Mouse (Mus musculus) neural tube, embryonic 14.5 days (tissue): ENCODE measurements around the gene Car5b. TPM values are rescaled to one million over a fixed set of nuclear protein-coding genes. Genes with fewer than 3 reads are reported as not detected.

Experiments used
- ATAC-seq: fragments of 200-750 bp; cut with Nextera tagmentation; 2 replicates; pipeline ENCODE4 v1.8.0; 2017; ENCODE audit warnings: low read depth, mild to moderate bottlenecking, moderate TSS enrichment, moderate library complexity
- H3K27ac ChIP-seq: fragments of 300-500 bp; sonication (generic); 2 replicates; pipeline ENCODE4 v1.5.1; 2014; ENCODE audit warnings: low read depth, mild to moderate bottlenecking, control low read depth, low read length, moderate library complexity, mixed read lengths
- H3K27me3 ChIP-seq: fragments of 300-500 bp; sonication (generic); 2 replicates; pipeline ENCODE4 v1.6.1; 2014; ENCODE audit warnings: low read length; ENCODE audit not compliant: control insufficient read depth, insufficient read depth
- H3K36me3 ChIP-seq: fragments of 300-500 bp; sonication (generic); 2 replicates; pipeline ENCODE4 v1.6.1; 2014; ENCODE audit warnings: low read length, mixed read lengths; ENCODE audit not compliant: control insufficient read depth, insufficient read depth
- H3K4me1 ChIP-seq: fragments of 300-500 bp; sonication (generic); 2 replicates; pipeline ENCODE4 v1.6.1; 2014; ENCODE audit warnings: low read length; ENCODE audit not compliant: control insufficient read depth, insufficient read depth
- H3K4me2 ChIP-seq: fragments of 300-500 bp; sonication (generic); 2 replicates; pipeline ENCODE4 v1.6.1; 2014; ENCODE audit warnings: mild to moderate bottlenecking, low read depth, low read length, control low read depth
- H3K4me3 ChIP-seq: fragments of 300-500 bp; sonication (generic); 2 replicates; pipeline ENCODE4 v1.5.1; 2014; ENCODE audit warnings: low read depth, low read length, control low read depth, mixed read lengths
- H3K9ac ChIP-seq: fragments of 300-500 bp; sonication (generic); replicated peaks from 2 replicates; pipeline ENCODE4 v1.6.1; 2014; ENCODE audit warnings: low read depth, mild to moderate bottlenecking, control low read depth, low read length, mixed read lengths
- H3K9me3 ChIP-seq: fragments of 300-500 bp; sonication (generic); 2 replicates; pipeline ENCODE4 v1.6.1; 2016; ENCODE audit warnings: low read length; ENCODE audit not compliant: control insufficient read depth
- WGBS: fragments of 180-500 bp; shearing (Covaris S2); extraction: QIAGEN DNeasy Blood & Tissue Kit; methylation state at CpG from one replicate; pipeline ENCODE4 v1.1.7; 2014; 5-methylcytosine and 5-hydroxymethylcytosine counted together
- polyA plus RNA-seq: library from polyadenylated mRNA; unstranded; fragments of >200 nt; fragmentation: Nextera tagmentation; extraction: Ambion mirVana; gene quantifications from 2 replicates; pipeline ENCODE4 v1.2.1, GENCODE M21; 2014

Car5b gene
- polyA plus RNA-seq, 1 experiment from 2014 or later, result 0.91 TPM

GRCm38 (mm10) chrX:163987718-163988374 lies 40.0 kb downstream of the Car5b start:
- Histone ChIP-seq H3K4me2 (no peak overlapping the region), H3K9ac (no peak overlapping the region), H3K4me1 (no peaks in the 10 kb centered on the region), H3K9me3 (no peaks in the 10 kb centered on the region), H3K4me3 (no peak overlapping the region), H3K27ac (no peak overlapping the region), H3K36me3 (no peaks in the 10 kb centered on the region), H3K27me3 (no peaks in the 10 kb centered on the region)
- ATAC-seq, result no peak
- 50% methylated on average over 3 of the region's 3 CpGs for WGBS

- H3K4me1 ChIP-seq, result no peaks in the 10 kb centered on the region
- no peak overlapping the region for H3K4me2 ChIP-seq
- no peak overlapping the region for H3K27ac ChIP-seq
- H3K9ac ChIP-seq, result no peak overlapping the region
- H3K4me3 ChIP-seq, result no peak overlapping the region
- H3K36me3 ChIP-seq, result no peaks in the 10 kb centered on the region
- no peak for ATAC-seq
- H3K27me3 ChIP-seq, result no peaks in the 10 kb centered on the region
- no peaks in the 10 kb centered on the region for H3K9me3 ChIP-seq
- 63% methylated on average over 6 of the region's 6 CpGs for WGBS
Measured at GRCm38 (mm10) chrX:163982129-163982528, 45.7 kb downstream of the Car5b start.

GRCm38 (mm10) chrX:163981500-163981899 lies 46.3 kb downstream of the Car5b start:
- WGBS, result 57% methylated on average over 4 of the region's 4 CpGs
- no peak overlapping the region for H3K4me3 ChIP-seq
- no peaks in the 10 kb centered on the region for H3K36me3 ChIP-seq
- ATAC-seq, result no peak
- no peak overlapping the region for H3K27ac ChIP-seq
- H3K9ac ChIP-seq, result no peak overlapping the region
- no peak overlapping the region for H3K4me2 ChIP-seq
- H3K9me3 ChIP-seq, result no peaks in the 10 kb centered on the region
- no peaks in the 10 kb centered on the region for H3K27me3 ChIP-seq
- no peaks in the 10 kb centered on the region for H3K4me1 ChIP-seq

GRCm38 (mm10) chrX:163981092-163981491 lies 46.7 kb downstream of the Car5b start:
- no peak for ATAC-seq
- no peaks in the 10 kb centered on the region for H3K4me1 ChIP-seq
- H3K27me3 ChIP-seq, result no peaks in the 10 kb centered on the region
- no peak overlapping the region for H3K4me2 ChIP-seq
- H3K27ac ChIP-seq, result no peak overlapping the region
- no peaks in the 10 kb centered on the region for H3K9me3 ChIP-seq
- H3K36me3 ChIP-seq, result no peaks in the 10 kb centered on the region
- H3K9ac ChIP-seq, result no peak overlapping the region
- H3K4me3 ChIP-seq, result no peak overlapping the region
- WGBS, result 95% methylated on average over 1 of the region's 1 CpGs

GRCm38 (mm10) chrX:163958467-163958875 lies 69.3 kb downstream of the Car5b start, which contains the start of gene Zrsr2:
Gene Zrsr2, minus strand, starts transcription at chrX:163958661.
- no peaks in the 10 kb centered on the region for H3K4me1 ChIP-seq
- H3K27ac ChIP-seq, result peak within 1 kb of the TSS; percentile 94
- H3K27me3 ChIP-seq, result no peaks in the 10 kb centered on the region
- H3K4me3 ChIP-seq, result peak within 1 kb of the TSS; percentile 54
- ATAC-seq, result peak; percentile 98
- no peaks in the 10 kb centered on the region for H3K36me3 ChIP-seq
- 17% methylated on average over 23 of the region's 29 CpGs for WGBS
- H3K9me3 ChIP-seq, result no peaks in the 10 kb centered on the region
- H3K4me2 ChIP-seq, result peak within 1 kb of the TSS; percentile 50
- peak within 1 kb of the TSS; percentile 72 for H3K9ac ChIP-seq

GRCm38 (mm10) chrX:163957803-163958466 lies 69.9 kb downstream of the Car5b start:
- 20% methylated on average over 39 of the region's 67 CpGs for WGBS
- no peaks in the 10 kb centered on the region for H3K4me1 ChIP-seq
- H3K9ac ChIP-seq, result peak overlapping the region; percentile 72
- H3K9me3 ChIP-seq, result no peaks in the 10 kb centered on the region
- H3K27ac ChIP-seq, result peak overlapping the region; percentile 94
- H3K4me3 ChIP-seq, result peak overlapping the region; percentile 54
- peak overlapping the region; percentile 50 for H3K4me2 ChIP-seq
- peak; percentile 95 for ATAC-seq
- H3K36me3 ChIP-seq, result no peaks in the 10 kb centered on the region
- no peaks in the 10 kb centered on the region for H3K27me3 ChIP-seq

- no peaks in the 10 kb centered on the region for H3K27me3 ChIP-seq
- WGBS, result 40% methylated on average over 12 of the region's 12 CpGs
- H3K27ac ChIP-seq, result no peak overlapping the region
- peak; percentile 6; the same call in 1 of the 2 replicates for ATAC-seq
- peak overlapping the region; percentile 50 for H3K4me2 ChIP-seq
- no peaks in the 10 kb centered on the region for H3K9me3 ChIP-seq
- peak overlapping the region; percentile 54 for H3K4me3 ChIP-seq
- H3K36me3 ChIP-seq, result peaks cover 2% of the 10 kb centered on the region; the same call in 1 of the 2 replicates
- peak overlapping the region; percentile 72 for H3K9ac ChIP-seq
- H3K4me1 ChIP-seq, result no peaks in the 10 kb centered on the region
Measured at GRCm38 (mm10) chrX:163957381-163957780, 70.4 kb downstream of the Car5b start.

GRCm38 (mm10) chrX:163951618-163952017 lies 76.2 kb downstream of the Car5b start:
- Histone ChIP-seq H3K9ac (no peak overlapping the region), H3K36me3 (peaks cover 7% of the 10 kb centered on the region; the same call in 1 of the 2 replicates), H3K4me3 (no peak overlapping the region), H3K4me2 (no peak overlapping the region), H3K27ac (no peak overlapping the region), H3K4me1 (no peaks in the 10 kb centered on the region), H3K9me3 (no peaks in the 10 kb centered on the region), H3K27me3 (no peaks in the 10 kb centered on the region)
- ATAC-seq, result no peak
- WGBS, result 90% methylated on average over 1 of the region's 1 CpGs

- H3K27me3 ChIP-seq, result no peaks in the 10 kb centered on the region
- no peak overlapping the region for H3K27ac ChIP-seq
- no peaks in the 10 kb centered on the region for H3K9me3 ChIP-seq
- H3K36me3 ChIP-seq, result peaks cover 6% of the 10 kb centered on the region; the same call in 1 of the 2 replicates
- H3K4me1 ChIP-seq, result no peaks in the 10 kb centered on the region
- no peak overlapping the region for H3K4me3 ChIP-seq
- WGBS, result 94% methylated on average over 3 of the region's 3 CpGs
- no peak overlapping the region for H3K9ac ChIP-seq
- no peak overlapping the region for H3K4me2 ChIP-seq
- ATAC-seq, result no peak
Measured at GRCm38 (mm10) chrX:163944381-163944780, 83.4 kb downstream of the Car5b start.
